Mouse (Mus musculus) neural tube, embryonic 14.5 days (tissue): Measurements from ENCODE around the gene Ogfod1. TPM values are rescaled to one million over a fixed set of nuclear protein-coding genes. Genes with fewer than 3 reads are reported as not detected.

Source experiments
- polyA plus RNA-seq: library from polyadenylated mRNA; unstranded; fragments of >200 nt; fragmentation: Nextera tagmentation; extraction: Ambion mirVana; gene quantifications from 2 replicates; pipeline ENCODE4 v1.2.1, GENCODE M21; 2014

The Ogfod1 gene
- polyA plus RNA-seq, 1 experiment from 2014 or later: 18.7 TPM

Other genes starting within 250 kb of the Ogfod1 start
- 199 and 214 TPM in 2 replicates for gene Gnao1, start 227.2 kb upstream of the Ogfod1 start, polyA plus RNA-seq
- gene Amfr, start 24.4 kb upstream of the Ogfod1 start, polyA plus RNA-seq: 76.7 and 86.8 TPM in 2 replicates
- gene Nudt21, start 167 bp upstream of the Ogfod1 start, polyA plus RNA-seq: 83.3 and 89.7 TPM in 2 replicates
- 22.8 and 24.6 TPM in 2 replicates for gene Bbs2, start 61.7 kb downstream of the Ogfod1 start, polyA plus RNA-seq
- not detected in 2 replicates for gene Mt4, start 100.0 kb downstream of the Ogfod1 start, polyA plus RNA-seq
- gene Mt3, start 115.4 kb downstream of the Ogfod1 start, polyA plus RNA-seq: 203 and 295 TPM in 2 replicates
- gene Mt2, start 135.5 kb downstream of the Ogfod1 start, polyA plus RNA-seq: 15.3 and 28.9 TPM in 2 replicates
- 65.7 and 123 TPM in 2 replicates for gene Mt1, start 141.9 kb downstream of the Ogfod1 start, polyA plus RNA-seq
- 58.4 and 67.4 TPM in 2 replicates for gene Nup93, start 177.4 kb downstream of the Ogfod1 start, polyA plus RNA-seq